Mouse (Mus musculus) thymus, adult 2 months (tissue): ENCODE measurements around the gene Fem1b.

Source experiments
- CTCF ChIP-seq: fragments of 200-500 bp; IDR thresholded peaks from 2 replicates; pipeline ENCODE4 v1.5.1; 2012; ENCODE audit warnings: mild to moderate bottlenecking, control low read depth, low read length, moderate library complexity, borderline replicate concordance; ENCODE audit not compliant: control insufficient read depth, poor library complexity, insufficient read depth; ENCODE audit errors: extremely low read depth
- POLR2A ChIP-seq: fragments of 200-500 bp; IDR thresholded peaks from 2 replicates; pipeline ENCODE4 v1.6.1; 2012; ENCODE audit warnings: mild to moderate bottlenecking, low read length, control low read depth, moderate library complexity; ENCODE audit not compliant: control insufficient read depth, poor library complexity, insufficient read depth; ENCODE audit errors: extremely low read depth

DNA sequence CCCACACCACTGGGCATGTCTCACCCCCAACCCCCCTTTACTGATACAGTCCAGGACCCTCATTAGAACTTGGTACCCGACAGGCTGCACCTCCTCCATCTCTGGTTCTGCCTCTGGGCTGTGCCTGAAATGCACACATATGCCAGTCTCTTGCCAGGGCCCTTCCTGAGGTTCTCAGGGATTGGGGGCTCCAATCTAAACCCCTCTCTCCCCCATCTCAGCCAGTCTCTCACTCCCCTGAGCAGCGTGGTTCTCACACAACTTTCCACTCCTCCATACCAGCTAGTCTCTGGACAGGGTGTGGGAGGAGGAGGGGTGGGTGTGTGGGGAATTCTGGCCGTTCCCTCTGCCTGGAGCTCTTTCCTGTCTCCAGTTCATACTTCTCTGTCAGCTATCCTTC lies 25.9 kb upstream of the Fem1b start:
- TF ChIP-seq CTCF (no peak), POLR2A (no peak)
